Mouse (Mus musculus) G1E (cell line): ENCODE data around the gene Lama2.

Experiments used
- CTCF ChIP-seq: IDR thresholded peaks from 2 replicates; pipeline ENCODE4 v1.5.1; 2012; ENCODE audit warnings: low read depth, low read length, inconsistent platforms, mixed read lengths
- GATA1 ChIP-seq: IDR thresholded peaks from 2 replicates; pipeline ENCODE4 v1.6.1; 2012; ENCODE audit warnings: borderline replicate concordance, low read length, inconsistent platforms, mixed read lengths

DNA sequence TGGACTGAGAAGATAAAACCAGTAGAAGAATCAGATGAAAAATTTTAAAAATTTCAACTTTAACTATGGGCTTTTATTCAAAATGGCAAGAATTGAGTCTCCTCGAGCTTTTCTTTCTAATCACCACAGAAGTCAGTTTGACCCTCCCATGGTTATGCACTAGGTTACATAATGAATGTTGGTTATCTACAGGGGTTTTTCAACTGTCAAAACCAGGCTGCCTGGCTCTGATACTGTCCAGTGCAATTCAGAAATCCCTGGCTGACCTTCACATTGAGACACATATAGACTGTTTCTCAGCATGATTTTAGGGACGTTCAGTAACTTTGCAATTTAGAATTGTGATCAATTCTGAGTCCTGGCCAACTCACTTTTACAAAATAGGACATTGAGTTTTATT lies 671.2 kb downstream of the Lama2 start:
- TF ChIP-seq CTCF (no peak), GATA1 (no peak)
